Mouse (Mus musculus) liver, embryonic 15.5 days (tissue): ENCODE measurements around the gene Gpld1. TPM values are rescaled to one million over a fixed set of nuclear protein-coding genes. Genes with fewer than 3 reads are reported as not detected.

Experiments used
- ATAC-seq: fragments of 200-750 bp; cut with Nextera tagmentation; 2 replicates; pipeline ENCODE4 v1.8.0; 2017; ENCODE audit warnings: moderate number of reproducible peaks, mild to moderate bottlenecking, moderate library complexity; ENCODE audit not compliant: insufficient read depth
- H3K27ac ChIP-seq: fragments of 300-500 bp; sonication (generic); replicated peaks from 2 replicates; pipeline ENCODE4 v1.5.1; 2015; ENCODE audit warnings: mild to moderate bottlenecking, inconsistent platforms
- H3K27me3 ChIP-seq: fragments of 300-500 bp; sonication (generic); 2 replicates; pipeline ENCODE4 v1.6.1; 2015; ENCODE audit warnings: mild to moderate bottlenecking, inconsistent platforms
- H3K36me3 ChIP-seq: fragments of 300-500 bp; sonication (generic); replicated peaks from 2 replicates; pipeline ENCODE4 v1.6.1; 2015; ENCODE audit warnings: moderate library complexity, mild to moderate bottlenecking, inconsistent platforms
- H3K4me1 ChIP-seq: fragments of 300-500 bp; sonication (generic); replicated peaks from 2 replicates; pipeline ENCODE4 v1.6.1; 2015; ENCODE audit warnings: inconsistent platforms
- H3K4me2 ChIP-seq: fragments of 300-500 bp; sonication (generic); 2 replicates; pipeline ENCODE4 v1.6.1; 2015; ENCODE audit warnings: moderate library complexity, mild to moderate bottlenecking, inconsistent platforms
- H3K4me3 ChIP-seq: fragments of 300-500 bp; sonication (generic); replicated peaks from 2 replicates; pipeline ENCODE4 v1.5.1; 2015; ENCODE audit warnings: mild to moderate bottlenecking, inconsistent platforms
- H3K9ac ChIP-seq: fragments of 300-500 bp; sonication (generic); 2 replicates; pipeline ENCODE4 v1.6.1; 2015; ENCODE audit warnings: moderate library complexity, mild to moderate bottlenecking, inconsistent platforms
- H3K9me3 ChIP-seq: fragments of 300-500 bp; sonication (generic); replicated peaks from 2 replicates; pipeline ENCODE4 v1.6.1; 2016; ENCODE audit warnings: inconsistent platforms
- whole genome bisulfite sequencing: fragments of 180-500 bp; shearing (Covaris S2); methylation state at CpG from one replicate; pipeline ENCODE4 v1.1.7; 2015; ENCODE audit warnings: mixed read lengths; ENCODE audit not compliant: insufficient replicate concordance; 5-methylcytosine and 5-hydroxymethylcytosine counted together
- polyA plus RNA-seq: library from polyadenylated mRNA; unstranded; fragments of >200 nt; fragmentation: Nextera tagmentation; extraction: Ambion mirVana; gene quantifications from 2 replicates; pipeline ENCODE4 v1.2.1, GENCODE M21; 2015

The Gpld1 gene
- polyA plus RNA-seq, 1 experiment from 2014 or later = 11.7 TPM

GRCm38 (mm10) chr13:24976384-24976783 is 33.4 kb downstream of the Gpld1 start:
- Histone ChIP-seq H3K4me2 (no peak overlapping the region), H3K4me3 (no peak overlapping the region), H3K4me1 (0 out of 2 replicates have a peak, but pooled peaks cover 6% of the 10 kb centered on the region), H3K9ac (no peak overlapping the region), H3K27ac (no peak overlapping the region), H3K27me3 (no peaks in the 10 kb centered on the region), H3K9me3 (no peaks in the 10 kb centered on the region), H3K36me3 (no peaks in the 10 kb centered on the region)
- WGBS = 54% methylated on average over 4 of the region's 4 CpGs
- no peak for ATAC-seq

- Histone ChIP-seq H3K27ac (no peak overlapping the region), H3K9ac (no peak overlapping the region), H3K27me3 (no peaks in the 10 kb centered on the region), H3K4me3 (no peak overlapping the region), H3K4me2 (no peak overlapping the region), H3K9me3 (no peaks in the 10 kb centered on the region), H3K4me1 (0 out of 2 replicates have a peak, but pooled peaks cover 6% of the 10 kb centered on the region), H3K36me3 (no peaks in the 10 kb centered on the region)
- 58% methylated on average over 5 of the region's 5 CpGs for WGBS
- ATAC-seq = peak; percentile 87
These were observed 34.9 kb downstream of the Gpld1 start for GRCm38 (mm10) chr13:24977820-24978342.

- no peak overlapping the region for H3K4me2 ChIP-seq
- no peaks in the 10 kb centered on the region for H3K9me3 ChIP-seq
- H3K36me3 ChIP-seq = peaks cover 5% of the 10 kb centered on the region; the same call in 1 of the 2 replicates
- H3K27me3 ChIP-seq = no peaks in the 10 kb centered on the region
- no peak overlapping the region for H3K4me3 ChIP-seq
- no peak for ATAC-seq
- no peak overlapping the region for H3K9ac ChIP-seq
- WGBS = 61% methylated on average over 6 of the region's 6 CpGs
- 0 out of 2 replicates have a peak, but pooled peaks cover 6% of the 10 kb centered on the region for H3K4me1 ChIP-seq
- no peak overlapping the region for H3K27ac ChIP-seq
These were observed 38.1 kb downstream of the Gpld1 start for GRCm38 (mm10) chr13:24981031-24981430.

- no peak overlapping the region for H3K27ac ChIP-seq
- no peak overlapping the region for H3K9ac ChIP-seq
- peaks cover 36% of the 10 kb centered on the region for H3K36me3 ChIP-seq
- ATAC-seq = no peak
- H3K4me3 ChIP-seq = no peak overlapping the region
- no peaks in the 10 kb centered on the region for H3K27me3 ChIP-seq
- H3K4me2 ChIP-seq = no peak overlapping the region
- no peaks in the 10 kb centered on the region for H3K9me3 ChIP-seq
- H3K4me1 ChIP-seq = no peaks in the 10 kb centered on the region
- WGBS = 67% methylated on average over 2 of the region's 2 CpGs
These were observed 42.5 kb downstream of the Gpld1 start for GRCm38 (mm10) chr13:24985435-24985834.

- Histone ChIP-seq H3K4me1 (no peaks in the 10 kb centered on the region), H3K4me3 (no peak overlapping the region), H3K9me3 (no peaks in the 10 kb centered on the region), H3K27me3 (no peaks in the 10 kb centered on the region), H3K36me3 (peaks cover 61% of the 10 kb centered on the region), H3K9ac (no peak overlapping the region), H3K4me2 (no peak overlapping the region), H3K27ac (no peak overlapping the region)
- WGBS = 51% methylated on average over 7 of the region's 7 CpGs
- no peak for ATAC-seq
These were observed 45.4 kb downstream of the Gpld1 start for GRCm38 (mm10) chr13:24988391-24988790.

GRCm38 (mm10) chr13:24989006-24989405 is 46.1 kb downstream of the Gpld1 start:
- Histone ChIP-seq H3K36me3 (peaks cover 68% of the 10 kb centered on the region), H3K4me3 (no peak overlapping the region), H3K27ac (no peak overlapping the region), H3K27me3 (no peaks in the 10 kb centered on the region), H3K9me3 (no peaks in the 10 kb centered on the region), H3K9ac (no peak overlapping the region), H3K4me2 (no peak overlapping the region), H3K4me1 (no peaks in the 10 kb centered on the region)
- WGBS = 69% methylated on average over 6 of the region's 6 CpGs
- no peak for ATAC-seq

GRCm38 (mm10) chr13:24993160-24993559 is 50.2 kb downstream of the Gpld1 start:
- Histone ChIP-seq H3K9me3 (no peaks in the 10 kb centered on the region), H3K9ac (no peak overlapping the region), H3K27ac (no peak overlapping the region), H3K4me3 (no peak overlapping the region), H3K4me2 (no peak overlapping the region), H3K27me3 (no peaks in the 10 kb centered on the region), H3K4me1 (no peaks in the 10 kb centered on the region), H3K36me3 (peaks cover 95% of the 10 kb centered on the region)
- WGBS = 21% methylated on average over 2 of the region's 2 CpGs
- ATAC-seq = 0 out of 2 replicates have a peak, but pooled peaks have one; percentile 37

GRCm38 (mm10) chr13:24999538-24999937 is 56.6 kb downstream of the Gpld1 start:
- Histone ChIP-seq H3K9ac (no peak overlapping the region), H3K27ac (no peak overlapping the region), H3K36me3 (peaks cover 88% of the 10 kb centered on the region), H3K27me3 (no peaks in the 10 kb centered on the region), H3K4me3 (no peak overlapping the region), H3K9me3 (no peaks in the 10 kb centered on the region), H3K4me1 (no peaks in the 10 kb centered on the region), H3K4me2 (no peak overlapping the region)
- WGBS = 72% methylated on average over 2 of the region's 2 CpGs
- ATAC-seq = peak; percentile 37; the same call in 1 of the 2 replicates

GRCm38 (mm10) chr13:25002965-25003364 is 60.0 kb downstream of the Gpld1 start:
- H3K4me1 ChIP-seq = no peaks in the 10 kb centered on the region

GRCm38 (mm10) chr13:25007115-25007514 is 64.2 kb downstream of the Gpld1 start:
- peaks cover 31% of the 10 kb centered on the region for H3K36me3 ChIP-seq
- no peak overlapping the region for H3K27ac ChIP-seq
- H3K9me3 ChIP-seq = no peaks in the 10 kb centered on the region
- no peak overlapping the region for H3K4me3 ChIP-seq
- H3K4me2 ChIP-seq = no peak overlapping the region
- no peaks in the 10 kb centered on the region for H3K27me3 ChIP-seq
- H3K4me1 ChIP-seq = no peaks in the 10 kb centered on the region
- H3K9ac ChIP-seq = no peak overlapping the region
- no peak for ATAC-seq
- WGBS = 61% methylated on average over 8 of the region's 8 CpGs

More at GRCm38 (mm10) chr13:25002965-25003364, 60.0 kb downstream of the Gpld1 start:
- Histone ChIP-seq H3K36me3 (peaks cover 70% of the 10 kb centered on the region), H3K4me3 (no peak overlapping the region), H3K27me3 (no peaks in the 10 kb centered on the region), H3K4me2 (no peak overlapping the region), H3K9me3 (no peaks in the 10 kb centered on the region), H3K9ac (no peak overlapping the region), H3K27ac (no peak overlapping the region)
- ATAC-seq = no peak

GRCm38 (mm10) chr13:25018316-25018715 is 75.4 kb downstream of the Gpld1 start:
- WGBS = 81% methylated on average over 9 of the region's 9 CpGs
- H3K4me3 ChIP-seq = peak overlapping the region; percentile 83
- H3K9ac ChIP-seq = no peak overlapping the region

More at GRCm38 (mm10) chr13:25018316-25018715, 75.4 kb downstream of the Gpld1 start:
- H3K4me1 ChIP-seq = peaks cover 31% of the 10 kb centered on the region
- H3K27ac ChIP-seq = no peak overlapping the region
- no peaks in the 10 kb centered on the region for H3K27me3 ChIP-seq
- H3K4me2 ChIP-seq = peak overlapping the region; percentile 80
- 0 out of 2 replicates have a peak, but pooled peaks cover 4% of the 10 kb centered on the region for H3K36me3 ChIP-seq
- no peak for ATAC-seq
- no peaks in the 10 kb centered on the region for H3K9me3 ChIP-seq
